Mouse (Mus musculus) large intestine, adult 2 months (tissue): ENCODE data around the gene Ank2. TPM values are rescaled to one million over a fixed set of nuclear protein-coding genes. Genes with fewer than 3 reads are reported as not detected.
A peak's percentile ranks its signal among the peaks of the same experiment; 100 is the strongest.

Source experiments
- DNase-seq: peaks from one replicate; pipeline ENCODE4 v3.0.0-alpha.2; 2012; ENCODE audit warnings: low read depth, low spot score
- WGBS: fragments of 180-500 bp; shearing (Covaris S2); methylation state at CpG from one replicate; pipeline ENCODE4 v1.1.7; 2018; 5-methylcytosine and 5-hydroxymethylcytosine counted together
- polyA plus RNA-seq: library from polyadenylated mRNA; depleted of rRNA; stranded (reverse); fragments of >200 nt; gene quantifications from 2 replicates; pipeline ENCODE4 v1.2.3, GENCODE M21; 2012

Ank2 gene
- polyA plus RNA-seq, 1 experiment, result 2.9 TPM

DNA sequence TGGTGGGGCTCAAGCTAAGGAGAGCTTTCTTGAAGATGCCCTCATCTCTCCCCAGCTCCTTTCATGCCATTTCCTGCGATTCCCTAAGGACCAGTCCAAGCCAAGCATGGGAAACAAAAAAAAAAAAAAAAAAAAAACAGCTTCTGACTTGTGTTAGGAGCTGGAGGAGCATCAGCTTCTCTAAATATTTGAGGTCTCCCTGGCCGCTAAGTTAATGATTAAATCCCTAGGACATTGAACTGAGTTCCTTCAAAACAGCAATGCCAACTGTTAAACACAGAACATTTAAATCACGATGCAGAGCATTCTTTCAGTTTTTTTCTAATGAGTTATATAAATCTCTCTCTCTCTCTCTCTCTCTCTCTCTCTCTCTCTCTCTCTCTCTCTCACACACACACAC lies 345.3 kb downstream of the Ank2 start:
- 17% methylated on average over 3 of the region's 3 CpGs for WGBS
- no peak for DNase-seq

DNA sequence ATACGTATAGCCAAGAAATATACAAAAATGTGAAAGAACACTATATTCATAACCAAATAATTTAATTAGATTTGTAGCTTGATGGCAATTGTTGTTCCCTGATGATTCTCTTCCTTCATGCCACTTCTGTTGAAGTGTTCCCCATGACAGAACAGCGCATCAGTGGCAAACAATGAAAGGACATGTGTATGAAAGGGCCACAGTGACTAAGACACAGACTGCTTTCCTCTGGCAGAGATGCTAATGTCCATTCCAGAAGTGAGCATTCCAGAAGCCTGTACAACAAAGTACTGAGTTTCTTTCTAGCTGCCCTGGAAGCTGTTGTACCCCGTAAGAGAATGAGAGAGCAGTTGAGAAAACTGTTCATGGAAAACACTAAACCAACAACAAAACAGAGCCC lies 345.7 kb downstream of the Ank2 start:
- 81% methylated on average over 3 of the region's 3 CpGs for WGBS
- no peak for DNase-seq

GRCm38 (mm10) chr3:127148648-127149047 lies 350.5 kb downstream of the Ank2 start:
- DNase-seq, result no peak
- 75% methylated on average over 3 of the region's 3 CpGs for WGBS

GRCm38 (mm10) chr3:127140590-127140989 lies 358.6 kb downstream of the Ank2 start:
- no peak for DNase-seq
- WGBS, result 84% methylated on average over 9 of the region's 9 CpGs

GRCm38 (mm10) chr3:127139638-127140037 lies 359.5 kb downstream of the Ank2 start:
- WGBS, result 73% methylated on average over 2 of the region's 2 CpGs
- DNase-seq, result no peak

- no peak for DNase-seq
- 61% methylated on average over 5 of the region's 5 CpGs for WGBS
These were observed 361.6 kb downstream of the Ank2 start for GRCm38 (mm10) chr3:127137508-127137907.

DNA sequence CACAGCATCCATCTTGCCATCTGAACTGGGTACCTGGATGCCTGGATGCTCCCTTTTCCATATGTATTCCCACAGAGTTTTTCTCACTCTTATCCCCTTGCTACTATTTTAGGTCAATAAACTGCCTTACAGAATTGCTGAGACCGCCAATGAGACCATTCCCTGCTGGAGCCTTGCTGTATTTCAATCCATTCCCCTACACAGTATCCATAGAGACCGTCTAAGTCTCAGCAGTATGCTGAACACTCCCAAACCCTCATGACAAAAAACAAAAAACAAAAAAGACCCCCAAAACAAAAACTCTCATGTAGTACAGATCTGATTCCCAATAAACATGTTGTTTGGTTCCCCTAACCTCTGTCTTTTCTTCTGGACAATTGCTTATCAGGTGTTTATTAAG lies 365.1 kb downstream of the Ank2 start:
- 81% methylated on average over 2 of the region's 2 CpGs for WGBS
- no peak for DNase-seq

DNA sequence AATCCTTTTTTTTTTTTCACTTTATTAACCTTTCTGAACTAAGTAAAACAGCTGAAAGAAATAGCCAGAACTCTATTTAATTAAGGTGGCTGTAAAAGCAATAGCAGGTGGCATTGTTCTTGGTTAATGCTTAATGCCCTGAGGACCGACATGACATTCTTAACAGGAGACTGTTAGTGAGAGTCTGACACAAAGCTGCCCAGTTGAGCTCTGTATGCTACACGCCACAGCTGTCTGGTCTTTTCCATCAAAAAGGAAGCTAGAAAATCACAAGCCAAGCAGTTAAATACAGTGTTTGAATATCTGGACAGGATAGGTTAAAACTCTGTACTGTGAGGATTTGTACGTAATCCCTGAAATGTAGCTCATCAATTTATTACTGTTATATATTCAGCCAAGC lies 368.1 kb downstream of the Ank2 start:
- WGBS, result 50% methylated on average over 3 of the region's 3 CpGs
- DNase-seq, result no peak

DNA sequence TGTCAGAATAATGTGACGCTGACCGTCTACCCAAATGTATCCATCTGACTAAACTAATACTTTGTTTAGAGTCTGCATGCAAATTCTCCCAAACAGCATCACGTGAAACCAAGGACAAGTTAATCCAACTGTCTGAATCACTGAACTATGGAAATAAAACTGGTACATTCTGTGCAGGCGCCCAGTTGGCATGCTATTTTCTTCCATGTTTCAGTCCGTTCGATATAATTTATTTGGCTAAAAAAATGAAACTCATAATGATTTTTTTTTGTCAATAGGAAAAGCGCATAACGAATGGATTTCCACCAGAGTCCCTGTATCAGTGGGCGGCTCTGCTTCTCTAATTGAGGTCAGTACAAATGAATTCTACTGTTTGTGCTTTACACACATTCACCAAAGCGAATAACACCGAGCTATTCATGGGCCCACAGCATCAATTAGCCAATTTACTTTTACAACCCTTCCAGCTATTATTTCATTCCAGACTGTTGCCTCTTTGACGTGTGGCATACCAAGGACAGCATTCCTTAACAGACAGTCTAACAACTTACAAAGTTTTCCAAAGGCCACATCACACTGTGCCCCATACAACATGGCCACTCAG lies 368.9 kb downstream of the Ank2 start:
- DNase-seq, result no peak
- 69% methylated on average over 12 of the region's 12 CpGs for WGBS

GRCm38 (mm10) chr3:127129750-127130149 lies 369.4 kb downstream of the Ank2 start:
- no peak for DNase-seq
- 10% methylated on average over 1 of the region's 1 CpGs for WGBS

DNA sequence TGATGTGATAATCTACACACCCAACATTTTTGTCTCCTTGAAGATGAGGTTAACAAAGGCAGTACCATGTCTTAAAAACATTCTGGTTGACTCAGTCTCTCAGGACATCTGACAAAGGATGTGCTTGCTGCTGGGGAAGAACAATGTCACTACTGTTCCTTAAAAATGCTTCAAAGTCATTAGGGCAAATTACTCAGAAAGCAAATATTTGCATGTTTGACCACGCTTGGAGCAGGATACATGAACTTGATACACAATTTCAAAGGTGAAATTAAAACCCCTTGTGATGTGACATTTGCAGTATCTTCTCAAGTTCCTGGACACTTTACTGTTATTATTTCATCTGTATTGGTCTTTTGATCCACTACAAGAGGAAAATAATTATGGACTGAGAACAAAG lies 371.5 kb downstream of the Ank2 start:
- no peak for DNase-seq
- WGBS, result 31% methylated on average over 1 of the region's 1 CpGs

GRCm38 (mm10) chr3:127126220-127126619 lies 372.9 kb downstream of the Ank2 start:
- DNase-seq, result no peak
- WGBS, result 44% methylated on average over 3 of the region's 3 CpGs

GRCm38 (mm10) chr3:127124375-127124993 lies 374.7 kb downstream of the Ank2 start:
- DNase-seq, result no peak
- WGBS, result 78% methylated on average over 10 of the region's 10 CpGs

- DNase-seq, result peak; percentile 62
- WGBS, result 5% methylated on average over 8 of the region's 8 CpGs
These were observed 375.8 kb downstream of the Ank2 start for GRCm38 (mm10) chr3:127123376-127123775.

- no peak for DNase-seq
- 82% methylated on average over 4 of the region's 4 CpGs for WGBS
These were observed 380.4 kb downstream of the Ank2 start for GRCm38 (mm10) chr3:127118777-127119176.

DNA sequence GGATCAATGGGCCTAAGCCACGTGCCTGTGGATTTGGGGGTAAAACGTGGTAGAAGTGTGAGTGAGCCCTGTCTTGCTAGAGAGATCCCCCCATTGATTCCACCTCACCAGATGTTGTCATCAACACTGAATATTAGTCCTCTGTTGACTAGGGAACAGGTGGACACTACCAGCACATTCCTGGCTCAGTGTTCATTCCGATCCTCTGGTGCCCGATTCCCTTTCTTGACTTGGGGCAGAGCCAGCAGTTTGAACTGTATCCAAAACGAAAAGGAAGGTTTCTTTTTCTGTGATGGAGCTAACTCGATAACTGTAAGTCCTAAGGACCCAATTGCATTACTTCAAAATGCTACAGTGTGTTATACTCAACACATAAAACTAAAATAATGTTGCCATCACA lies 382.9 kb downstream of the Ank2 start:
- 65% methylated on average over 6 of the region's 6 CpGs for WGBS

GRCm38 (mm10) chr3:127113238-127113637 lies 385.9 kb downstream of the Ank2 start:
- 75% methylated on average over 7 of the region's 7 CpGs for WGBS
- no peak for DNase-seq

More for the DNA sequence above, 382.9 kb downstream of the Ank2 start:
- DNase-seq, result no peak

DNA sequence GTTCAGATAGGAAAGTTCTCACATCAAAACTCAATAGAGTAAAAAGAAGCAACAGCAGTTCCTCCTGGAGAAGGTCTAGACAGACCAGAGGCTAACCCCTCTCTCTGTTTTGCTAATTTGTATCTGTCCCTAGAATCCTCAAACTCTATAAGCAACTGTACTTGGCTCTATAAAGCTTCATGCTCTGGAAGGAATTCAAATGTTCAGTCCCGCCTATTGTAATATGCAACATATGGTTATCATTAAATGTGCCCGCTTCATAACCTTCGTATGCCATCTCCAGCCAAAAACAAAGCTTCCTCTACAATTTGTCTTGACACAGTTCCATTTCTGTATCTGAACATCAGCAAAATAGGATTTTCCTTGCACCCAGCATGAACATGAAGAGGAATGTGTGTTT lies 389.7 kb downstream of the Ank2 start:
- no peak for DNase-seq
- WGBS, result 79% methylated on average over 3 of the region's 3 CpGs

- DNase-seq, result no peak
- WGBS, result 59% methylated on average over 2 of the region's 2 CpGs
These were observed 390.7 kb downstream of the Ank2 start for GRCm38 (mm10) chr3:127108481-127108880.

GRCm38 (mm10) chr3:127107281-127107680 lies 391.9 kb downstream of the Ank2 start:
- 62% methylated on average over 5 of the region's 5 CpGs for WGBS
- DNase-seq, result no peak

DNA sequence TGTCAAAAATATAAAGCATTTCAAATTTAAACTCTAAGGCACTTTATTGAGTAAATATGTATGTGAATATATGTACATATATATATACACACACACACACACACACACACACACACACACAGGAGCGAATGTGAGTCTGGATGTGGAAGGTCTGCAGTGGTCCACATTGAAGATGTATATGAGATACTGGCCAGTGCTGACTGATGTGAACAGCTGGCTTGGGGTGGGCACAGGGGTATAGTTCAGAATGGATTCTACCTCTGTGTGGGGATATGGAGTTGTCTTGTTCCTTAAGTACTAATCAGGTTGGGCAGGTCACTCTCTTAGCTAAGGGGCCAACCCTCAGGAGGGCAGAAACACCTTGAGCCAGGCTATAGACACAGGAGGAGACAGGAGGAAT lies 397.8 kb downstream of the Ank2 start:
- DNase-seq, result no peak
- WGBS, result 93% methylated on average over 1 of the region's 1 CpGs

DNA sequence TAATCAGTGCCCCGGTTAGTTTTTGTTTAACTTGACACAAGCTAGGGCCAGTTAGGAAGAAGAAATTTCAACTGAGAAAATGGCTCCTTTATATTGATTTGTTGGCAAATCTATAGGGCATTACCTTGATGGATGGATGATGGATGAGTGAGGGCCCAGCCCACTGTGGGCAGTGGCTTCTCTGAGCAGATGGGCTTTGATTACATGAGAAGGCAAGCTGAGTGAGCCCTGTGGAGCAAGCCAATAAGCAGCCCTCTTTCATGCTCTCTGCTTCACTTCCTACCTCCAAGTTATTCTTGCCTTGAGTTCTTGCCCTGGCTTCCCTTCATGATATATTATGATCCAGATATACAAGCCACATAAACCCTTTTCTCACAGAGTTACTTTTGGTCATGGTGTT lies 401.4 kb downstream of the Ank2 start:
- WGBS, result 91% methylated on average over 1 of the region's 1 CpGs
- DNase-seq, result no peak
